Mouse (Mus musculus) CH12.LX (cell line): ENCODE results near the gene Ubiad1. TPM values are rescaled to one million over a fixed set of nuclear protein-coding genes. Genes with fewer than 3 reads are reported as not detected.

Source experiments
- DNase-seq: peaks from one replicate; pipeline ENCODE4 v3.0.0-alpha.2; 2013; ENCODE audit errors: extremely low read depth
- H3K27ac ChIP-seq: 2 replicates; pipeline ENCODE4 v1.5.1; 2012; ENCODE audit warnings: low read depth, mild to moderate bottlenecking, control low read depth, moderate library complexity; ENCODE audit not compliant: insufficient read depth
- H3K27me3 ChIP-seq: replicated peaks from 2 replicates; pipeline ENCODE3; 2012; ENCODE audit warnings: inconsistent platforms
- H3K36me3 ChIP-seq, 2 experiments: replicated peaks in 1 of 2; 2 replicates each; pipeline versions ENCODE3 to v1.6.1; 2012; ENCODE audit warnings: inconsistent platforms in 1 of 2, low read length in 1 of 2, mild to moderate bottlenecking in 1 of 2, mixed read lengths in 1 of 2, moderate library complexity in 1 of 2; ENCODE audit not compliant: control insufficient read depth in 1 of 2, insufficient read depth in 1 of 2
- H3K4me1 ChIP-seq, 2 experiments: 2 replicates each; pipeline ENCODE4 v1.6.1; 2012; ENCODE audit warnings: inconsistent platforms in 1 of 2, moderate library complexity in 1 of 2; ENCODE audit not compliant: insufficient read depth in 2 of 2, control insufficient read depth in 1 of 2
- H3K4me2 ChIP-seq: 2 replicates; pipeline ENCODE4 v1.6.1; 2012; ENCODE audit warnings: low read depth, mild to moderate bottlenecking, control low read depth; ENCODE audit not compliant: poor library complexity, insufficient read depth, severe bottlenecking
- H3K4me3 ChIP-seq, 3 experiments: fragments of 150-350 bp in 1 of 3; sonication (generic) in 1 of 3; replicated peaks in 1 of 3; 2 replicates each; pipeline versions ENCODE3 to v1.5.1; 2011 to 2012; ENCODE audit warnings: low read depth in 2 of 3, low read length in 2 of 3, mild to moderate bottlenecking in 2 of 3, moderate library complexity in 2 of 3, control low read depth in 1 of 3, improper control_type of control experiment in 1 of 3, inconsistent platforms in 1 of 3, mixed read lengths in 1 of 3; ENCODE audit not compliant: poor library complexity in 1 of 3
- H3K79me2 ChIP-seq: replicated peaks from 2 replicates; pipeline ENCODE4 v1.6.1; 2012; ENCODE audit warnings: mild to moderate bottlenecking, moderate library complexity; ENCODE audit not compliant: control insufficient read depth, poor library complexity, insufficient read depth, severe bottlenecking; ENCODE audit errors: extremely low read depth
- H3K9ac ChIP-seq: 2 replicates; pipeline ENCODE4 v1.6.1; 2012; ENCODE audit warnings: low read depth, mild to moderate bottlenecking, control low read depth, moderate library complexity; ENCODE audit not compliant: insufficient read depth
- H3K9me3 ChIP-seq: replicated peaks from 2 replicates; pipeline ENCODE3; 2012; ENCODE audit warnings: low read length, inconsistent platforms, mixed read lengths
- CHD1 ChIP-seq: IDR thresholded peaks from 2 replicates; pipeline ENCODE4 v1.6.1; 2012; ENCODE audit warnings: low read depth, low read length, improper control_type of control experiment, inconsistent platforms
- CHD2 ChIP-seq: IDR thresholded peaks from 2 replicates; pipeline ENCODE4 v1.6.1; 2011; ENCODE audit warnings: low read length, improper control_type of control experiment
- EP300 ChIP-seq: IDR thresholded peaks from 2 replicates; pipeline ENCODE4 v1.6.1; 2011; ENCODE audit warnings: low read length, improper control_type of control experiment
- GABPA ChIP-seq: IDR thresholded peaks from 2 replicates; pipeline ENCODE4 v1.6.1; 2012; ENCODE audit warnings: low read depth, low read length, improper control_type of control experiment, inconsistent platforms; ENCODE audit not compliant: insufficient replicate concordance
- JUN ChIP-seq: IDR thresholded peaks from 2 replicates; pipeline ENCODE4 v1.6.1; 2011; ENCODE audit warnings: low read depth, mild to moderate bottlenecking, low read length, improper control_type of control experiment, moderate library complexity; ENCODE audit not compliant: insufficient read depth
- MAFK ChIP-seq: IDR thresholded peaks from 2 replicates; pipeline ENCODE4 v1.6.1; 2011; ENCODE audit warnings: low read length, improper control_type of control experiment; ENCODE audit not compliant: insufficient replicate concordance
- MAX ChIP-seq: IDR thresholded peaks from 2 replicates; pipeline ENCODE4 v1.6.1; 2011; ENCODE audit warnings: low read length, improper control_type of control experiment
- MAZ ChIP-seq: IDR thresholded peaks from 2 replicates; pipeline ENCODE4 v1.6.1; 2012; ENCODE audit warnings: low read depth, mild to moderate bottlenecking, inconsistent platforms, low read length, improper control_type of control experiment, moderate library complexity
- MXI1 ChIP-seq: IDR thresholded peaks from 2 replicates; pipeline ENCODE4 v1.6.1; 2011; ENCODE audit warnings: mild to moderate bottlenecking, low read depth, low read length, improper control_type of control experiment
- MYC ChIP-seq: IDR thresholded peaks from 2 replicates; pipeline ENCODE4 v1.6.1; 2011; ENCODE audit warnings: low read depth, mild to moderate bottlenecking, improper control_type of control experiment, low read length
- NRF1 ChIP-seq: IDR thresholded peaks from 2 replicates; pipeline ENCODE4 v1.6.1; 2014; ENCODE audit warnings: low read depth, mild to moderate bottlenecking, inconsistent platforms, low read length, improper control_type of control experiment, moderate library complexity
- PAX5 ChIP-seq: IDR thresholded peaks from 2 replicates; pipeline ENCODE4 v1.6.1; 2012; ENCODE audit warnings: low read length, inconsistent platforms, mixed read lengths
- POLR2A ChIP-seq: IDR thresholded peaks from 2 replicates; pipeline ENCODE4 v1.6.1; 2011; ENCODE audit warnings: low read depth, mild to moderate bottlenecking, improper control_type of control experiment, low read length
- RAD21 ChIP-seq: IDR thresholded peaks from 2 replicates; pipeline ENCODE4 v1.6.1; 2011; ENCODE audit warnings: low read depth, mild to moderate bottlenecking, low read length, improper control_type of control experiment, moderate library complexity
- RCOR1 ChIP-seq: conservative IDR thresholded peaks from 2 replicates; pipeline ENCODE4 v1.6.1; 2012; ENCODE audit warnings: low read depth, mild to moderate bottlenecking, inconsistent platforms, low read length, improper control_type of control experiment
- SIN3A ChIP-seq: IDR thresholded peaks from 2 replicates; pipeline ENCODE4 v1.6.1; 2012; ENCODE audit warnings: low read length, improper control_type of control experiment, inconsistent platforms
- TCF12 ChIP-seq: IDR thresholded peaks from 2 replicates; pipeline ENCODE4 v1.6.1; 2014; ENCODE audit warnings: low read depth, mild to moderate bottlenecking, inconsistent platforms, low read length, improper control_type of control experiment
- ZC3H11A ChIP-seq: IDR thresholded peaks from 2 replicates; pipeline ENCODE4 v1.6.1; 2012; ENCODE audit warnings: low read depth, mild to moderate bottlenecking, inconsistent platforms, low read length, improper control_type of control experiment
- ZKSCAN1 ChIP-seq: IDR thresholded peaks from 2 replicates; pipeline ENCODE4 v1.6.1; 2012; ENCODE audit warnings: low read depth, inconsistent platforms, low read length, improper control_type of control experiment, borderline replicate concordance
- dilution Hi-C: fragments of 300-500 bp; cut with MboI; formaldehyde crosslinking; loops from 2 replicates; pipeline ENCODE4 v1.14.3; 2020; ENCODE audit warnings: low sequenced_read_pairs; ENCODE audit not compliant: extremely low pct_unique_long_range_greater_than_20kb, extremely low pct_ligation_motif_present
- in situ Hi-C: fragments of 300-500 bp; cut with MboI; formaldehyde crosslinking; loops from 3 replicates; pipeline ENCODE4 v1.14.3; 2019; ENCODE audit warnings: low sequenced_read_pairs, low pct_ligation_motif_present, low pct_unique_long_range_greater_than_20kb, mixed read lengths
- polyA plus RNA-seq: library from polyadenylated mRNA; unstranded; fragments of >175 nt; gene quantifications from 2 replicates; pipeline ENCODE4 v1.2.1, GENCODE M21; 2012; ENCODE audit warnings: low read depth; ENCODE audit not compliant: insufficient read length
- total RNA-seq, 2 experiments: library from RNA; depleted of rRNA; stranded (reverse); fragments of 300-350 nt in 1 of 2; fragments of >200 nt in 1 of 2; gene quantifications; 2 replicates each; pipeline ENCODE4 v1.2.3; 2012 to 2014

Ubiad1 gene
- total and polyA plus RNA-seq, 3 experiments, result 20.5 to 21.9 (median 20.9) TPM

- no peak overlapping the region for H3K4me3 ChIP-seq
- in situ Hi-C loops, result no loop called here
- no peak overlapping the region for H3K9ac ChIP-seq
- H3K4me1 ChIP-seq, result peaks cover 0 to 10% of the 10 kb centered on the region in 2 experiments; a peak in 2 of 4 replicates
- no peak overlapping the region for H3K4me2 ChIP-seq
- H3K9me3 ChIP-seq, result no peaks in the 10 kb centered on the region
- peaks cover 64 to 91% of the 10 kb centered on the region in 2 experiments for H3K36me3 ChIP-seq
- dilution Hi-C loops, result no loop called here
- no peak for DNase-seq
- no peaks in the 10 kb centered on the region for H3K27me3 ChIP-seq
- H3K27ac ChIP-seq, result no peak overlapping the region
- TF ChIP-seq CHD1 (no peak), PAX5 (no peak), MXI1 (no peak), ZKSCAN1 (no peak), ZC3H11A (no peak), POLR2A (no peak), JUN (no peak), MAX (no peak), GABPA (no peak), SIN3A (no peak), NRF1 (no peak), TCF12 (no peak), MAZ (no peak), EP300 (no peak), RCOR1 (no peak), MAFK (no peak), CHD2 (no peak), MYC (no peak), RAD21 (no peak)
- no peaks in the 10 kb centered on the region for H3K79me2 ChIP-seq
Measured at GRCm38 (mm10) chr4:148491448-148491847, 46.9 kb upstream of the Ubiad1 start.

DNA sequence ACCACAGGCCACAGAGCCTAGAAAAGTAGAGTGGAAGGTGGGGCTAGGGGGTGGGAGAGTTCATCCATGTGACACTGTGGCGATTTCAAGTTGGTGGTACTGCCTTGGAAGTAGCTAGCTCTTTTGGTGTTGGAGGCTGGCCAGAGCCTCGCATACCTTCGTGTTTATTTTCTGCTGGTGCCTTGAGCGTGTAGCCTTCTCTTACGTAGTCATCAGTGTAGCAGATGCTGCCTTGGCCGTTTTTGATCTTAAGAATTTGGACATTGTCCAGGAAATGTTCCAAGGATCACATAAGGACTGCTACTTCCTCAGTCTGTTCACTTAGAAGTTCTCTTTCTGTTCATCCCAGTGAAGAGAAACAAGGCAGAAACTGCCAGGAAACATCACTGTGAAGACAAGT is 45.9 kb upstream of the Ubiad1 start:
- H3K36me3 ChIP-seq, result peaks cover 64 to 91% of the 10 kb centered on the region in 2 experiments
- dilution Hi-C loops, result no loop called here

More for the DNA sequence above, 45.9 kb upstream of the Ubiad1 start:
- no peak for DNase-seq
- Histone ChIP-seq H3K27ac (no peak overlapping the region), H3K4me1 (peaks cover 0 to 10% of the 10 kb centered on the region in 2 experiments; a peak in 2 of 4 replicates), H3K9me3 (no peaks in the 10 kb centered on the region), H3K4me3 (no peak overlapping the region), H3K4me2 (no peak overlapping the region), H3K79me2 (no peaks in the 10 kb centered on the region), H3K9ac (no peak overlapping the region), H3K27me3 (no peaks in the 10 kb centered on the region)
- TF ChIP-seq ZC3H11A, result no peak
- TF ChIP-seq POLR2A, result no peak
- TF ChIP-seq MAFK, result no peak
- in situ Hi-C loops, result no loop called here
